Mouse (Mus musculus) lung, adult 2 months (tissue): Measurements from ENCODE around the gene Trpm5.

Source experiments
- CTCF ChIP-seq: fragments of 200-500 bp; IDR thresholded peaks from 2 replicates; pipeline ENCODE4 v1.5.1; 2011; ENCODE audit warnings: mild to moderate bottlenecking, low read length, control low read depth; ENCODE audit not compliant: insufficient read depth
- POLR2A ChIP-seq: fragments of 200-500 bp; IDR thresholded peaks from 2 replicates; pipeline ENCODE4 v1.6.1; 2011; ENCODE audit warnings: low read depth, mild to moderate bottlenecking, control low read depth, low read length, borderline replicate concordance; ENCODE audit errors: extremely low read depth

- no peak for TF ChIP-seq CTCF
- TF ChIP-seq POLR2A = no peak
Measured at GRCm38 (mm10) chr7:143108996-143109660, 14.7 kb upstream of the Trpm5 start.
